ENCODE assay signal across 11 mouse cellular contexts in genomic region chr1:59566926-59567325, GRCm38 (mm10). TPM values are rescaled to one million over a fixed set of nuclear protein-coding genes. Genes with fewer than 3 reads are reported as not detected.
A peak's percentile ranks its signal among the peaks of the same experiment; 100 is the strongest.
DNase-seq lines count a peak whose midpoint lies in the region; ATAC-seq lines count a peak whose summit lies in the region.
"Had no signal": no experiment of that assay in that cellular context is flagged by ENCODE, and none has a peak within 500 bp of the region (broad histone marks: within the 10 kb centered on the region; RNA-seq: fewer than 3 reads in every experiment).

No protein-coding gene starts in this region.

- DNase-seq in forebrain, embryonic 11.5 days (ENCODE audit: low spot score): no peak
- peak; percentile 56 for DNase-seq in MN1 (ENCODE audit: low spot score)
- peak; percentile 82 to 88 for DNase-seq in cerebellum, postnatal 14 days
- peak; percentile 38 for DNase-seq in layer of hippocampus, adult 9-10 months (ENCODE audit: low spot score)
- DNase-seq in heart, postnatal 10 days: no peak
- DNase-seq in retina, postnatal 1 day: no peak
- DNase-seq: lung, postnatal 14 days had no signal

- no peak overlapping the region for H3K4me2 ChIP-seq in forebrain, embryonic 12.5 days
- no peak overlapping the region for H3K4me2 ChIP-seq in forebrain, embryonic 11.5 days (ENCODE audit: low read depth, low read length, severe bottlenecking)
- H3K4me2 ChIP-seq: heart, embryonic 11.5 days; intestine, embryonic 15.5 days had no signal

- no peaks in the 10 kb centered on the region for H3K27me3 ChIP-seq in forebrain, embryonic 12.5 days
- H3K27me3 ChIP-seq in forebrain, embryonic 11.5 days (ENCODE audit: control insufficient read depth, insufficient read depth, low read length): no peaks in the 10 kb centered on the region
- H3K27me3 ChIP-seq: intestine, embryonic 15.5 days had no signal

- 0 out of 2 replicates have a peak overlapping the region, but pooled peaks have one; percentile 2 for H3K27ac ChIP-seq in forebrain, embryonic 12.5 days
- no peak overlapping the region for H3K27ac ChIP-seq in forebrain, embryonic 11.5 days (ENCODE audit: low read depth, low read length)
- H3K27ac ChIP-seq: intestine, embryonic 15.5 days had no signal

- intact Hi-C loops in heart, postnatal 10 days (cut with DNase I): no loop called here

- no peak overlapping the region for H3K4me3 ChIP-seq in forebrain, embryonic 12.5 days (replicated peaks)
- H3K4me3 ChIP-seq in forebrain, embryonic 11.5 days (ENCODE audit: low read depth, low read length): no peak overlapping the region
- H3K4me3 ChIP-seq: intestine, embryonic 15.5 days had no signal

- no peak overlapping the region for H3K9ac ChIP-seq in forebrain, embryonic 12.5 days
- H3K9ac ChIP-seq in forebrain, embryonic 11.5 days (ENCODE audit: low read length): no peak overlapping the region
- H3K9ac ChIP-seq: intestine, embryonic 15.5 days had no signal

- ATAC-seq in forebrain, embryonic 12.5 days (ENCODE audit: low FRiP score): no peak
- ATAC-seq in forebrain, embryonic 11.5 days (replicated peaks; ENCODE audit: low FRiP score): no peak
- ATAC-seq in CD4-positive, CD25-positive, alpha-beta regulatory T cell, adult 4 months: no peak
- ATAC-seq: intestine, embryonic 15.5 days had no signal

- H3K4me1 ChIP-seq in forebrain, embryonic 12.5 days: no peaks in the 10 kb centered on the region; the same call in 1 of the 2 replicates
- no peaks in the 10 kb centered on the region for H3K4me1 ChIP-seq in forebrain, embryonic 11.5 days (replicated peaks; ENCODE audit: control insufficient read depth, insufficient read depth, low read length)
- H3K4me1 ChIP-seq: intestine, embryonic 15.5 days had no signal

- WGBS in forebrain, embryonic 12.5 days: 68% methylated on average over 6 of the region's 6 CpGs
- WGBS in forebrain, embryonic 11.5 days: 66% methylated on average over 6 of the region's 6 CpGs

- H3K9me3 ChIP-seq in forebrain, embryonic 12.5 days: no peaks in the 10 kb centered on the region
- H3K9me3 ChIP-seq in forebrain, embryonic 11.5 days (ENCODE audit: control insufficient read depth, low read length): no peaks in the 10 kb centered on the region
- H3K9me3 ChIP-seq: intestine, embryonic 15.5 days had no signal

- no peaks in the 10 kb centered on the region for H3K36me3 ChIP-seq in forebrain, embryonic 12.5 days (replicated peaks)
- no peaks in the 10 kb centered on the region for H3K36me3 ChIP-seq in forebrain, embryonic 11.5 days (ENCODE audit: control insufficient read depth, insufficient read depth, low read length)
- H3K36me3 ChIP-seq: intestine, embryonic 15.5 days had no signal

RNA-seq across cellular contexts. Expression of gene Gm973, which starts 50.9 kb away (rescaled TPM):
- 1.1 and 1.3 TPM in 2 replicates for polyA plus RNA-seq in forebrain, embryonic 12.5 days (2016; fragmentation: Nextera tagmentation; extraction: Ambion mirVana)
- polyA plus RNA-seq in forebrain, embryonic 11.5 days (2014; fragmentation: Nextera tagmentation; extraction: Ambion mirVana): 0.85 and 0.99 TPM in 2 replicates
- total RNA-seq in heart, postnatal 10 days (2021): under 1 TPM; 0.35 to 0.45 TPM
- polyA plus RNA-seq in CD4-positive, CD25-positive, alpha-beta regulatory T cell, adult 4 months (2017; shearing (Covaris generic)): 1 to 10 TPM; 1.1 to 2.2 TPM

Comparison
In these comparisons a context has a peak if more than half of its experiments do, and no peak if none do; other contexts are left out.
1. DNase-seq: peak in MN1 (single experiment), cerebellum, postnatal 14 days (2 of 2) and layer of hippocampus, adult 9-10 months (single experiment); none in forebrain, embryonic 11.5 days (single experiment), heart, postnatal 10 days (0 of 2) and retina, postnatal 1 day (single experiment).